Mouse (Mus musculus) stomach, embryonic 15.5 days (tissue): ENCODE results near the gene Xpc. TPM values are rescaled to one million over a fixed set of nuclear protein-coding genes. Genes with fewer than 3 reads are reported as not detected.

Experiments
- ATAC-seq: fragments of 200-750 bp; cut with Nextera tagmentation; 2 replicates; pipeline ENCODE4 v1.8.0; 2017; ENCODE audit warnings: low read depth, moderate number of reproducible peaks, moderate TSS enrichment; ENCODE audit not compliant: insufficient read depth, low FRiP score
- H3K27ac ChIP-seq: fragments of 300-500 bp; sonication (generic); 2 replicates; pipeline ENCODE4 v1.5.1; 2015; ENCODE audit warnings: mild to moderate bottlenecking, inconsistent platforms
- H3K27me3 ChIP-seq: fragments of 300-500 bp; sonication (generic); replicated peaks from 2 replicates; pipeline ENCODE4 v1.6.1; 2015; ENCODE audit warnings: inconsistent platforms
- H3K36me3 ChIP-seq: fragments of 300-500 bp; sonication (generic); 2 replicates; pipeline ENCODE4 v1.6.1; 2015; ENCODE audit warnings: inconsistent platforms
- H3K4me1 ChIP-seq: fragments of 300-500 bp; sonication (generic); 2 replicates; pipeline ENCODE4 v1.6.1; 2015; ENCODE audit warnings: inconsistent platforms
- H3K4me2 ChIP-seq: fragments of 300-500 bp; sonication (generic); 2 replicates; pipeline ENCODE4 v1.6.1; 2015; ENCODE audit warnings: mild to moderate bottlenecking, inconsistent platforms
- H3K4me3 ChIP-seq: fragments of 300-500 bp; sonication (generic); replicated peaks from 2 replicates; pipeline ENCODE4 v1.5.1; 2015; ENCODE audit warnings: inconsistent platforms
- H3K9ac ChIP-seq: fragments of 300-500 bp; sonication (generic); 2 replicates; pipeline ENCODE4 v1.6.1; 2015; ENCODE audit warnings: inconsistent platforms
- H3K9me3 ChIP-seq: fragments of 300-500 bp; sonication (generic); 2 replicates; pipeline ENCODE4 v1.6.1; 2016; ENCODE audit warnings: inconsistent platforms
- WGBS: fragments of 180-500 bp; shearing (Covaris S2); methylation state at CpG from one replicate; pipeline ENCODE4 v1.1.7; 2015; 5-methylcytosine and 5-hydroxymethylcytosine counted together
- polyA plus RNA-seq: library from polyadenylated mRNA; unstranded; fragments of >200 nt; fragmentation: Nextera tagmentation; extraction: Ambion mirVana; gene quantifications from 2 replicates; pipeline ENCODE4 v1.2.1, GENCODE M21; 2015

Xpc gene
- polyA plus RNA-seq, 1 experiment from 2014 or later: 13.8 TPM

DNA sequence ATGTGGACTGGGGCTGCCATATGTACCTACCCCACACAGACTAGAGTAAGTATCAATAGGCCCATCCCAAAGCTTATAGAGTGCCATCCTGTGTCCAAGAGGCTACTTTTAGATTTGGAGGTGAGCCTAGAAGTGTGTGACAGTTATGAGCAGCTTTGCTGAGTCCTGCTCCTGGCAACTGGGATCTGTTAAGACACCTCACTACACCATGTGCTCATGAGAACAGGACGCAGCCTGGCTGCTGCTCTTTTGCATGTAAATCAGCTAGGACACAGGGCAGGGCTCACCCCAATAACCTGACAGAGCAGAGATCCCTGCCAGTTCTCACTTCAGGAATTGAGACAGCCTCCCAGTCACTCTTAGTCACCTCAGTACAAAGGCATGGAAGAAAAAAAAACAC lies 48.6 kb downstream of the Xpc start:
- no peak overlapping the region for H3K9ac ChIP-seq
- peaks cover under 1% of the 10 kb centered on the region; the same call in 1 of the 2 replicates for H3K4me1 ChIP-seq
- no peaks in the 10 kb centered on the region for H3K9me3 ChIP-seq
- no peak overlapping the region for H3K27ac ChIP-seq
- H3K4me3 ChIP-seq: no peak overlapping the region
- ATAC-seq: no peak
- WGBS: 92% methylated on average over 1 of the region's 1 CpGs
- no peaks in the 10 kb centered on the region for H3K27me3 ChIP-seq
- no peak overlapping the region for H3K4me2 ChIP-seq
- H3K36me3 ChIP-seq: peaks cover 23% of the 10 kb centered on the region

DNA sequence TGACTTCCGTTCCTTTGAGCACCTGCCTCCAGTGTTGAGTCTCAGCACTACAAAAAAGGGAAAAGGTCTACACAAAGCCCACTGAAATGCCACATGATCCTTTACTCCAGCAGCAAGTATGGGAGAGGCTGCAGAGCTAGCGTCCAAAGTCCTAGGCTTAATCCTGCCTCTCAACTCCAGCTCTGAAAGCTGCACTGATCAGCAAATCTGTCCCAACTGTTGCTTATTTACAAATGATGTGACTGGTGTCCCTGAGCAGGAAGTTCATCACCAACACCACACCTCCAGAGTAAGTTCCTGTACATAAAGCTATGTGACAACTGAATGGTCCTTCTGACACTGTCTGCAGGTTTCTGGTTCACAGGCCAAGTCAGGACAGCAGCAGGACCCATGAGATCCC lies 49.9 kb downstream of the Xpc start:
- H3K4me3 ChIP-seq: no peak overlapping the region
- H3K4me1 ChIP-seq: no peaks in the 10 kb centered on the region
- WGBS: 89% methylated on average over 2 of the region's 2 CpGs
- H3K27me3 ChIP-seq: no peaks in the 10 kb centered on the region
- no peak overlapping the region for H3K9ac ChIP-seq
- no peak for ATAC-seq
- H3K9me3 ChIP-seq: no peaks in the 10 kb centered on the region
- peaks cover 23% of the 10 kb centered on the region for H3K36me3 ChIP-seq
- H3K27ac ChIP-seq: no peak overlapping the region
- H3K4me2 ChIP-seq: no peak overlapping the region

DNA sequence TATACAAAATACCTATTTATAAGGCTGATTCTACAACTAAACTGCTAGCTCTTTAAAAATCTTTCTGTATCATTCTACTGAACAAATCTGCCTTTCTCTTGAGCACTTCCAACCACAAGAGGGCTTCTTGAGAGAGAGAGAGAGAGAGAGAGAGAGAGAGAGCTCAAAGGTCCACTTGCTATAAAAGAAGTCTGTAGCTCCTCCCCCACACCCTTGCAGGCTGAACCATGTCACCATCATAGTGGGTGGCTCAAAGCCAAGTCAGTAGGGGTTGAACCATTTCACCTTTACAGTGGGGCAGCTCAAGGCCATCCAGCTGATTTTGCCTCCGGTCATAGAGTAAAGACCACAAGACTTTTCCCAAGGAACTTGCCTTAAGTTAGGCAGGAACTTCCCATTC lies 56.2 kb downstream of the Xpc start:
- ATAC-seq: no peak; the same call in 1 of the 2 replicates
- Histone ChIP-seq H3K9me3 (no peaks in the 10 kb centered on the region), H3K27me3 (no peaks in the 10 kb centered on the region), H3K27ac (no peak overlapping the region), H3K4me3 (no peak overlapping the region), H3K36me3 (peaks cover 7% of the 10 kb centered on the region; the same call in 1 of the 2 replicates), H3K9ac (no peak overlapping the region), H3K4me2 (no peak overlapping the region), H3K4me1 (no peaks in the 10 kb centered on the region)
- 74% methylated on average over 1 of the region's 1 CpGs for WGBS

GRCm38 (mm10) chr6:91454546-91454945 lies 61.1 kb downstream of the Xpc start:
- no peak overlapping the region for H3K9ac ChIP-seq
- 35% methylated on average over 5 of the region's 5 CpGs for WGBS
- no peaks in the 10 kb centered on the region for H3K27me3 ChIP-seq
- H3K27ac ChIP-seq: no peak overlapping the region
- no peaks in the 10 kb centered on the region for H3K36me3 ChIP-seq
- no peaks in the 10 kb centered on the region for H3K9me3 ChIP-seq
- no peak overlapping the region for H3K4me3 ChIP-seq
- no peaks in the 10 kb centered on the region for H3K4me1 ChIP-seq
- H3K4me2 ChIP-seq: no peak overlapping the region
- ATAC-seq: no peak

DNA sequence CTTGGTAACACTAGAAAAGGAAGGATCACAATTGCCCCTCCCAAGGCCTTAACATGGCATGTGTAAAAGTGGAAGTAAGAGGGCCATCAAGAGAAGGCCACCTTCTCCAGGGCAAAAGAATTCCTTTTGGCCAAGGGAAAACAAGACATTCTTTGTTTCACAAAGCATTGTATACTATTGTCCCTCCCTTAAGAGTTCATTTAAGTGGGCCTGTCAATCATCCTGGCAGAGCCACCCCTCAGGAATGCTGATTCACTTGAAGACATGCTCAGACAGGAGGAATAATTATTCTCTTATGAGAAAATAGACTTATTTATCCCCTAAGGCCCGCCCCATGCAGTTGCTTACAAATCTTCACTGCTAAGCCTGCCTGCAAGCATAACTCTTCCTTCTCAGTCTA lies 63.6 kb downstream of the Xpc start:
- Histone ChIP-seq H3K36me3 (no peaks in the 10 kb centered on the region), H3K27me3 (0 out of 2 replicates have a peak, but pooled peaks cover 3% of the 10 kb centered on the region), H3K27ac (no peak overlapping the region), H3K9me3 (no peaks in the 10 kb centered on the region), H3K4me1 (no peaks in the 10 kb centered on the region), H3K9ac (no peak overlapping the region), H3K4me3 (no peak overlapping the region), H3K4me2 (no peak overlapping the region)
- WGBS: 52% methylated on average over 1 of the region's 1 CpGs
- no peak for ATAC-seq

DNA sequence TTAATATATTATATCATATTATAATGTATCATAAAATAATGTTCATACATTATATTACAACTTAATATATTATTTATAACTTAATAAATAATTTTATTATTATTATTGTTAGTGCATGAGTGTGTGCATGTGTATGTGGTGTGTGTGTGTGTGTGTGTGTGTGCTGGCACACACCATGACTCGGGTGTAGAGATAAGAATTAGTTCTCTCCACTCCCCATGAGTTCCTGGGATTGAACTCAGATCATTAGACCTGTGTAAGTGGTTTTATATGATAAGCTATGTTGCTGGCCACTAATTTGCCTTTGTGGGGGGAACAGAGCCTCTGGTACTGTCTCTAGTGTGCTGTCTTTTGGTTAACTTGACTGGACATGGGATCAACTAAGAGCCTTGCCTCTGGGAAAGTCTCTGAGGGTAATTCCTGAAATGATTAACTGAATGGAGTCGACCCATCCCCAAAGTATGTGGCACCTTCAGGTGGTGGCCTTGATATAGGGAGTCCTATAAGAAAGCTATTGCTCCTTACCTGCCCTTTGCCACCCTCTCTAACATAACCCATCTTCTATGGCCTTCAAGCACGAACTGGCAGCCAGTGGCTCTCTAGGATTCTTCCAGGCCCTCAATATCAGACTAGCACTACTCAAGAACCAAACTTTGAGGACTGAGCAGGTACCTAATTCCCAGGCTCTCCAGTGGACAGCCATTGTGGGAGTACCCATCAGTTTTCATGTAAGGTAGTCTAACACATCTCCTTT lies 66.0 kb downstream of the Xpc start:
- no peak overlapping the region for H3K27ac ChIP-seq
- 0 out of 2 replicates have a peak, but pooled peaks cover 3% of the 10 kb centered on the region for H3K27me3 ChIP-seq
- no peaks in the 10 kb centered on the region for H3K36me3 ChIP-seq
- no peaks in the 10 kb centered on the region for H3K4me1 ChIP-seq
- no peak overlapping the region for H3K9ac ChIP-seq
- H3K9me3 ChIP-seq: no peaks in the 10 kb centered on the region
- WGBS: 39% methylated on average over 3 of the region's 3 CpGs
- no peak overlapping the region for H3K4me3 ChIP-seq
- no peak overlapping the region for H3K4me2 ChIP-seq
- ATAC-seq: no peak

GRCm38 (mm10) chr6:91445316-91445715 lies 70.4 kb downstream of the Xpc start:
- Histone ChIP-seq H3K27me3 (0 out of 2 replicates have a peak, but pooled peaks cover 3% of the 10 kb centered on the region), H3K9ac (no peak overlapping the region), H3K4me3 (no peak overlapping the region), H3K36me3 (no peaks in the 10 kb centered on the region), H3K9me3 (no peaks in the 10 kb centered on the region), H3K27ac (no peak overlapping the region), H3K4me2 (no peak overlapping the region), H3K4me1 (peaks cover 4% of the 10 kb centered on the region; the same call in 1 of the 2 replicates)
- 77% methylated on average over 3 of the region's 3 CpGs for WGBS
- ATAC-seq: no peak

- peak; percentile 38; the same call in 1 of the 2 replicates for ATAC-seq
- H3K4me1 ChIP-seq: peaks cover 4% of the 10 kb centered on the region; the same call in 1 of the 2 replicates
- H3K27ac ChIP-seq: peak overlapping the region; percentile 48; the same call in 1 of the 2 replicates
- H3K27me3 ChIP-seq: peaks cover 4% of the 10 kb centered on the region; the same call in 1 of the 2 replicates
- WGBS: 3% methylated on average over 19 of the region's 19 CpGs
- no peaks in the 10 kb centered on the region for H3K9me3 ChIP-seq
- H3K36me3 ChIP-seq: no peaks in the 10 kb centered on the region
- H3K4me2 ChIP-seq: peak overlapping the region; percentile 90
- H3K4me3 ChIP-seq: peak overlapping the region; percentile 58
- H3K9ac ChIP-seq: peak overlapping the region; percentile 42; the same call in 1 of the 2 replicates
Measured at GRCm38 (mm10) chr6:91441145-91441662, 74.5 kb downstream of the Xpc start.

GRCm38 (mm10) chr6:91440474-91441144 lies 75.1 kb downstream of the Xpc start:
- peak; percentile 91 for ATAC-seq
- Histone ChIP-seq H3K36me3 (no peaks in the 10 kb centered on the region), H3K27me3 (peaks cover 4% of the 10 kb centered on the region; the same call in 1 of the 2 replicates), H3K9ac (peak overlapping the region; percentile 42; the same call in 1 of the 2 replicates), H3K4me3 (peak overlapping the region; percentile 58), H3K9me3 (no peaks in the 10 kb centered on the region), H3K27ac (peak overlapping the region; percentile 48; the same call in 1 of the 2 replicates), H3K4me2 (peak overlapping the region; percentile 90), H3K4me1 (peaks cover 4% of the 10 kb centered on the region; the same call in 1 of the 2 replicates)
- WGBS: 1% methylated on average over 30 of the region's 30 CpGs

Other genes starting within 250 kb of the Xpc start
- 0.04 TPM in 1 of 2 replicates, not detected in the other for gene Wnt7a, start 104.5 kb downstream of the Xpc start, polyA plus RNA-seq
- 25.9 and 29.7 TPM in 2 replicates for gene Chchd4, start 42.3 kb downstream of the Xpc start, polyA plus RNA-seq
- gene Tmem43, start 42.2 kb downstream of the Xpc start, polyA plus RNA-seq: 45.8 and 46.9 TPM in 2 replicates
- gene Lsm3, start within 50 bp of the Xpc start, polyA plus RNA-seq: 239 and 248 TPM in 2 replicates
- gene Slc6a6, start 168.2 kb upstream of the Xpc start, polyA plus RNA-seq: 54.6 and 63.0 TPM in 2 replicates